Comparison of ENCODE assay signal across 16 mouse cellular contexts in the genomic region with DNA sequence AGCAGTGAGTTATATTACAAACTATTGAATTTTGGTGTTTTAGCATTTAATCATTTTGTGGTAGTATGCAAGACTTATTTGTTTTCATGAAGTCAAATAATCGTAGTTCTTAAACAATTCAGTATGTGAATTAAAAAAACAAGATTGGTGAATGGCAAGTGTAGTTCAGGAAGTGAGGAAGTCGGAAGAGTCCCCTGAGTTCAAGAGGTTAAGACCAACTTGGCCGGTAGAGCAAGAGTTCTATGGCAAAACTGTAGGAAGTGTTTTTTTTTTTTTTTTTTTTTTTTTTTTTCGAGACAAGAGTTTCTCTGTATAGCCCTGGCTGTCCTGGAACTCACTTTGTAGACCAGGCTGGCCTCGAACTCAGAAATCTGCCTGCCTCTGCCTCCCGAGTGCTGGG.
"Had no signal": no experiment of that assay in that cellular context is flagged by ENCODE, and none has a peak within 500 bp of the region (broad histone marks: within the 10 kb centered on the region; RNA-seq: fewer than 3 reads in every experiment).

No protein-coding gene starts in this region.

- H3K4me3 ChIP-seq: neural tube, embryonic 13.5 days; neural tube, embryonic 15.5 days; stomach, embryonic 15.5 days had no signal

- H3K4me2 ChIP-seq: neural tube, embryonic 13.5 days; neural tube, embryonic 15.5 days; stomach, embryonic 15.5 days had no signal

- H3K27ac ChIP-seq: neural tube, embryonic 13.5 days; neural tube, embryonic 15.5 days; stomach, embryonic 15.5 days; stomach, postnatal 0 days had no signal

- H3K27me3 ChIP-seq: neural tube, embryonic 13.5 days; neural tube, embryonic 15.5 days; stomach, embryonic 15.5 days had no signal

- H3K9me3 ChIP-seq: neural tube, embryonic 13.5 days; neural tube, embryonic 15.5 days; stomach, embryonic 15.5 days had no signal

- H3K4me1 ChIP-seq: stomach, embryonic 15.5 days had no signal

- DNase-seq: retina, postnatal 1 day; right cerebral cortex, adult 18-20 months; right cerebral cortex, postnatal 14 days; right cerebral cortex, postnatal 25 days; right cerebral cortex, postnatal 4 days; spleen, adult 18-20 months; thymus, adult 18-20 months; thymus, adult 2 months; thymus, postnatal 14 days; thymus, postnatal 25 days; thymus, postnatal 36 days; thymus, postnatal 4 days had no signal

- H3K9ac ChIP-seq: neural tube, embryonic 13.5 days; neural tube, embryonic 15.5 days; stomach, embryonic 15.5 days had no signal
